Mouse (Mus musculus) lung, postnatal 36 days (tissue): ENCODE data around the gene Fam219b.

Experiments used
- DNase-seq: peaks from one replicate; pipeline ENCODE4 v3.0.0; 2022; ENCODE audit warnings: mixed read lengths

The Fam219b gene

GRCm38 (mm10) chr9:57525516-57525915 lies 11.8 kb upstream of the Fam219b start:
- no peak for DNase-seq

GRCm38 (mm10) chr9:57526435-57526834 lies 10.9 kb upstream of the Fam219b start:
- DNase-seq: no peak

- no peak for DNase-seq
Observed at GRCm38 (mm10) chr9:57531946-57532345, 5.4 kb upstream of the Fam219b start.

- no peak for DNase-seq
Observed at GRCm38 (mm10) chr9:57536362-57536761, 966 bp upstream of the Fam219b start.

GRCm38 (mm10) chr9:57537728-57538181 lies 427 bp downstream of the Fam219b start:
- DNase-seq: no peak

GRCm38 (mm10) chr9:57539550-57539949 lies 2.2 kb downstream of the Fam219b start:
- DNase-seq: no peak

- DNase-seq: peak; percentile 72
Observed at GRCm38 (mm10) chr9:57541312-57541711, 4.0 kb downstream of the Fam219b start.

- DNase-seq: no peak
Observed at GRCm38 (mm10) chr9:57543951-57544350, 6.6 kb downstream of the Fam219b start.

GRCm38 (mm10) chr9:57547287-57547686 lies 10.0 kb downstream of the Fam219b start:
- no peak for DNase-seq

- DNase-seq: no peak
Observed at GRCm38 (mm10) chr9:57547869-57548268, 10.5 kb downstream of the Fam219b start.

- DNase-seq: no peak
Observed at GRCm38 (mm10) chr9:57549186-57549585, 11.9 kb downstream of the Fam219b start.

- peak; percentile 57 for DNase-seq
Observed at GRCm38 (mm10) chr9:57550126-57550862, 13.0 kb downstream of the Fam219b start.

GRCm38 (mm10) chr9:57552139-57552887 lies 15.0 kb downstream of the Fam219b start, which contains the start of gene Mpi:
Gene Mpi (minus strand): TSS chr9:57552763.
- DNase-seq: peak; percentile 73

GRCm38 (mm10) chr9:57553119-57553518 lies 15.8 kb downstream of the Fam219b start:
- no peak for DNase-seq

- DNase-seq: no peak
Observed at GRCm38 (mm10) chr9:57554753-57555152, 17.4 kb downstream of the Fam219b start.

GRCm38 (mm10) chr9:57557215-57557614 lies 19.9 kb downstream of the Fam219b start:
- no peak for DNase-seq

GRCm38 (mm10) chr9:57558625-57559024 lies 21.3 kb downstream of the Fam219b start:
- DNase-seq: no peak

GRCm38 (mm10) chr9:57559568-57559967 lies 22.2 kb downstream of the Fam219b start:
- no peak for DNase-seq

GRCm38 (mm10) chr9:57560263-57560662 lies 22.9 kb downstream of the Fam219b start:
- no peak for DNase-seq

- peak; percentile 96 for DNase-seq
Observed at GRCm38 (mm10) chr9:57560861-57561710, 23.8 kb downstream of the Fam219b start, which contains the start of gene Scamp2. Gene Scamp2 (plus strand): TSS chr9:57560943.

GRCm38 (mm10) chr9:57561711-57562099 lies 24.4 kb downstream of the Fam219b start:
- peak; percentile 41 for DNase-seq

GRCm38 (mm10) chr9:57562896-57563372 lies 25.6 kb downstream of the Fam219b start:
- peak; percentile 46 for DNase-seq

GRCm38 (mm10) chr9:57564609-57565008 lies 27.3 kb downstream of the Fam219b start:
- no peak for DNase-seq
